Mouse (Mus musculus) c-Kit-positive CD71-positive TER-119-negative erythroid progenitor cells, embryonic 14.5 days (primary cell): ENCODE results near the gene Atg13.

ENCODE experiments used
- DNase-seq: peaks from one replicate; pipeline ENCODE4 v3.0.0-alpha.2; 2013; ENCODE audit warnings: low read depth

Atg13 gene

GRCm38 (mm10) chr2:91695436-91696224 lies 14.7 kb downstream of the Atg13 start:
- DNase-seq: no peak

DNA sequence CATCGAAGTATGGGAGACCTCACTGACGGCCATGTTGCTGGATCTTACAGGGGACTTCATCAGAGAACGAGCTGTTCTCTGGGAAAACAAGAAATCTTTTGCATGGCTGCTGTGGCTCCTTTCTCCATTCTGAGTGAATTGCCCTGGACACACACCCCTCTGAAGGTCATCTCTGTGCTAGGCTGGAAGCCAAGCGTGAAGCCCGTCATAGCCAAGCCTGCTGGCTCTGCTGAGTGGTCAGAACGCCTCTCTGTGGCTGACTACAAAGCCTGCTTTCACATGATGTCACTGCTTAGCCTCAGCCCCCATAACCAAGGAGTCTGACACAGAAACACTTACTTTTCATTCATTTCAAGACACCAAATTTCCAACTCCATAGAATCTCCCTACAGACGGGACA lies 20.9 kb downstream of the Atg13 start:
- DNase-seq: no peak

- DNase-seq: no peak
These were observed 26.5 kb downstream of the Atg13 start for GRCm38 (mm10) chr2:91683919-91684318.

DNA sequence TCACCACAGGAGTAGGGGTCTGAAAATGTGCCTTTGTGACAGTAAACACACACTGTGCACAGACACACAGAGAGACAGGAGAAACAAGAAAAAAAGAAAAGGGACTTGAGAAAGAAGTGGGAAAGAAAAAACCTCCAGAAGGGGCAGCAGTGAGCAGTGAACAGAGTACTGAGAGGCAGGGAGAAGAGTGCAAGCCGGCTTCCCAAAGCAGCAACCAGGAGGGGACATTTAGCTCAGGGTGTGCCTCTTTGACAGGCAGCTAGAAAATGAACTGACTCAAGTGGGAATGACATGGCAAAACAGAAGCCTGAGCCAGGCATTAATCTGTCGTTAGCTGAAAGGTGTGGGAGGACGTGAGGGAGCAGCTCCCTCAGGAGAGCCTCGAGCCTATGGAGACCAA lies 27.5 kb downstream of the Atg13 start:
- peak; percentile 64 for DNase-seq

- no peak for DNase-seq
These were observed 33.4 kb downstream of the Atg13 start for GRCm38 (mm10) chr2:91676961-91677360.

GRCm38 (mm10) chr2:91676420-91676819 lies 34.0 kb downstream of the Atg13 start:
- DNase-seq: no peak

GRCm38 (mm10) chr2:91674895-91675294 lies 35.5 kb downstream of the Atg13 start:
- no peak for DNase-seq

- no peak for DNase-seq
These were observed 36.8 kb downstream of the Atg13 start for GRCm38 (mm10) chr2:91673587-91673986.

- DNase-seq: no peak
These were observed 40.3 kb downstream of the Atg13 start for GRCm38 (mm10) chr2:91670038-91670437.

- DNase-seq: no peak
These were observed 41.0 kb downstream of the Atg13 start for GRCm38 (mm10) chr2:91669326-91669725.

DNA sequence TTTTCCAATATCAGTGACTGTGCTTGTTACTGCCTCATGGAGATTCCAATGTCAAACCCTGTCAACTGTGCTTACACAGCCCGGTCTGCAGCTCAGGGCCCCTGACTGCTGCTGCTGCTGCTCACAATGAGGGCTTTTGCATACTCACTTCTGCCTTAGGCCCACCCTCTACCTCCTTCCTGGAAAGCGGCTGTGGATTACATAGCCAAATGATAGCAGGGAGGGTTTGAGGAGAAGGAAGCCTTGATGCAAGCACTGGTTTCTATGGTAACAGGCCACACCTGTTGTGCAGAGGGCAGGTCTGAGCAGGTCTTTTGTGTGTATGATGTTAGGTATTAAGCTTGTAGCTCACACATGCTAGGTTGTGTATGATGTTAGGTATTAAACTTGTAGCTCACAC lies 42.6 kb downstream of the Atg13 start:
- DNase-seq: no peak

DNA sequence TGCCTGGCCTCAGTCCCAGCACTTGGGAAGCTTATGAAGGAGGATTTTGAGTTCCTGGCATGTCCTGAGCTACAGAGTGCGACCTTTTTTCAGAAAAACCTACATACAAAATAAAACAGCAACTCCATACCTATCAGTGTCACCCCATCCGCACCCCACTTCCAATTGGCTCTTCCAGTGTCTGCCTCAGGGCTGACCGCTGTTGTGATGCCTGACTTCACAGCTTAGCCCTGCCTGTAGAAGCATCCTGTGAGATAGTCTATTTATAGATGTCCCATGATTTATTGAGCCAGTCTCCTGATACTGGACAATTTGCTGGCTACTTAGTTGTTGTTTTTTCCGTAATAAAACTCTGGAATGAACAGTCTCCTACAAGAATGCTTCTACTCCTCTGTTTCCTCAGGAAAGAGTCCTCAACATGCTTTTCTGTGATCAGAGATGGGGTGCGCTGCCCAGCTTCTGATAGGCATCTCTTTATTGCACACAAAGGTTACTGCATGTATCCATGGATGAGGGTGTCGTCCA lies 43.9 kb downstream of the Atg13 start:
- no peak for DNase-seq

- DNase-seq: no peak
These were observed 45.6 kb downstream of the Atg13 start for GRCm38 (mm10) chr2:91664780-91665179.

GRCm38 (mm10) chr2:91660981-91661380 lies 49.4 kb downstream of the Atg13 start:
- no peak for DNase-seq

GRCm38 (mm10) chr2:91659657-91660056 lies 50.7 kb downstream of the Atg13 start:
- no peak for DNase-seq

GRCm38 (mm10) chr2:91656774-91657173 lies 53.6 kb downstream of the Atg13 start:
- DNase-seq: no peak

DNA sequence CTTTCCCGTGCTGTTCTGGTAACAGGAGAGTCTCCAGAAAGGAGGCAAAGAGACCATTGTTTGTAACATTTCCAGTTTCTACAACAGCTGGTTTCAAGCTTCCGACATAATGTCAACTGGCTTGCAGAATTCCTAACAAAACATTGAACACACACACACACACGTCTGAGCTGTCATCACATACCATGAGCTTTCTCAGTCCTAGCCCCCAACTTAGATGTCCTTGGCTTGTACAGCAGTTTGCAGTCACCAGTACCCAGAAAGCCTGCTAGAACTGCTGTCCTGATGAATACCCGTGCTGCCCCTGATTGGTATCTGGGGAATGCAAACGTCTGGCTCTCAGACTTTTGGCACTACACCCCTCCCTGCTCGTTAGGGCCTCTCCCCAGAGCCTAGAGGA lies 54.5 kb downstream of the Atg13 start:
- DNase-seq: no peak

DNA sequence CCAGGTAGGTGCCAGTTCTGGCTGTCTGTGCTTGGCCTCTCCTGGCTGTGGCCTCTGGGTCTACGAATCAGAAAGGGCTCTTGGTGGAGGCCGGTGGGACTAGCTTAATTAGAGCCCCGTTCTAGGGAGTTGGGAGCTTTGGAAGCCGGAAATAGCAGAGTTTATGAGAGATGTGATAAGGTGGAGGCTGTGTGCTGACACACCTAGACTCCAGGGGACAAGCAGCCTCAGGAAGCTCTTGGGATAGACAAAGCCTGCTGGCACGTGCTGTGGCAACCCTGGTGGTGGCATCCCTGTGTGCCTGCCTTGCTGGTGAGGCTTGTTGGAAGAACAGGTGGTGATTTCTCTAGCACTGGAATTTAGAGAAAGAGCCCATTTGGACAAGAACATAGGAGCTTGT lies 55.0 kb downstream of the Atg13 start:
- DNase-seq: no peak

- no peak for DNase-seq
These were observed 57.5 kb downstream of the Atg13 start for GRCm38 (mm10) chr2:91652863-91653262.

DNA sequence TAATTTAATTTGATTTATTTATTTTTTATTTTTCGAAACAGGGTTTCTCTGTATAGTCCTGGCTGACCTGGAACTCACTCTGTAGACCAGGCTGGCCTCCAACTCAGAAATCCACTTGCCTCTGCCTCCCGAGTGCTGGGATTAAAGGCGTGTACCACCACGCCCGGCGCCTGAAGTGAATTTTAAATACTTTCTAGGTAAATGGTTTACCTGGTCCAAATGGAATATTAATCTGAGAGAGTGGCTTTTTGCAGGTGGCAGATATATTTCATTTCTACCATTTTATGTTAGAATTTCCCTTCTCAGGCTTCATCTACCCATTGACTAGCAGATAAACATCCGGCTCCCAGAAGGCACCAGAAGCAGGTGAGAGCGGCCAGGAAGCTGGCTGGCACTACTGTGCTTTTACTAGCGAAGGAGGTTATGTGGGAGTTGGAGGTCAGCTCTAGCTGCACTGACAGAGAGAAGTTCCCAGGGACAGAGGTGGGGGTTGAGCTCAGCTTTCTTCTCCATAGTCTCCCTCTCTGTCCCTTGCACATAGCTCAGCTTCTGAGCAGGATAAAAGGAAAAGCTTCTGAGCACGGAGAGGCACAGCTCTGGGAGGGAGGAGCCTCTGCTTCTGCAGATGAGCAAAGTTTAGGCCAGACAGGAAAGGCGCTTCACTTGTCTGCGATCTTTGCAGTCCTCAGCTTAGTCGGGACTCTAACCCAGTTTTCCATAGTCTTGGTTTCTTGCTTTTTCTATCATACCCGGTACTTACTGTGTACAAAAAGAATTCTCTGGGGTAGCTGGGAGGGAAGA lies 58.7 kb downstream of the Atg13 start:
- DNase-seq: no peak

GRCm38 (mm10) chr2:91650360-91650995 lies 59.9 kb downstream of the Atg13 start:
- DNase-seq: no peak

GRCm38 (mm10) chr2:91649553-91650359 lies 60.6 kb downstream of the Atg13 start, which contains the start of the genes Zfp408 and Arhgap1:
Gene Zfp408, minus strand, starts transcription at chr2:91649791.
Gene Arhgap1, plus strand, starts transcription at chr2:91649860.
- peak; percentile 99 for DNase-seq
